Mouse (Mus musculus): ENCODE measurements around the gene Zdhhc14. TPM values are rescaled to one million over a fixed set of nuclear protein-coding genes. Genes with fewer than 3 reads are reported as not detected.

Gene Zdhhc14
- polyA plus RNA-seq, 1 experiment = 2.9 TPM

GRCm38 (mm10) chr17:5653981-5654380 lies 161.6 kb downstream of the Zdhhc14 start:
- Histone ChIP-seq H3K36me3 (ENCODE audit: control insufficient read depth, insufficient read depth, low read length) (no peaks in the 10 kb centered on the region), H3K27ac (ENCODE audit: insufficient read depth, low read depth, low read length) (no peak overlapping the region), H3K4me3 (ENCODE audit: low read depth, low read length) (no peak overlapping the region), H3K27me3 (ENCODE audit: control insufficient read depth, insufficient read depth, low read length) (no peaks in the 10 kb centered on the region), H3K4me1 (ENCODE audit: control insufficient read depth, insufficient read depth, insufficient read length, low read length) (no peaks in the 10 kb centered on the region)
- TF ChIP-seq POLR2A (IDR thresholded peaks at IDR 0.05; ENCODE audit: low read depth, low read length) (no peak), CTCF (IDR thresholded peaks at IDR 0.05; ENCODE audit: extremely low read depth, insufficient read length, insufficient replicate concordance, low read depth, low read length) (no peak)
- WGBS = 82% methylated on average over 9 of the region's 9 CpGs

- WGBS = 91% methylated on average over 4 of the region's 4 CpGs
- Histone ChIP-seq H3K27ac (ENCODE audit: insufficient read depth, low read depth, low read length) (no peak overlapping the region), H3K27me3 (ENCODE audit: control insufficient read depth, insufficient read depth, low read length) (no peaks in the 10 kb centered on the region), H3K36me3 (ENCODE audit: control insufficient read depth, insufficient read depth, low read length) (no peaks in the 10 kb centered on the region), H3K4me1 (ENCODE audit: control insufficient read depth, insufficient read depth, insufficient read length, low read length) (no peaks in the 10 kb centered on the region), H3K4me3 (ENCODE audit: low read depth, low read length) (no peak overlapping the region)
- TF ChIP-seq CTCF (IDR thresholded peaks at IDR 0.05; ENCODE audit: extremely low read depth, insufficient read length, insufficient replicate concordance, low read depth, low read length) (no peak), POLR2A (IDR thresholded peaks at IDR 0.05; ENCODE audit: low read depth, low read length) (no peak)
Observed at GRCm38 (mm10) chr17:5655536-5655935, 163.2 kb downstream of the Zdhhc14 start.

- Histone ChIP-seq H3K36me3 (ENCODE audit: control insufficient read depth, insufficient read depth, low read length) (no peaks in the 10 kb centered on the region), H3K27ac (ENCODE audit: insufficient read depth, low read depth, low read length) (no peak overlapping the region), H3K4me1 (ENCODE audit: control insufficient read depth, insufficient read depth, insufficient read length, low read length) (no peaks in the 10 kb centered on the region), H3K27me3 (ENCODE audit: control insufficient read depth, insufficient read depth, low read length) (no peaks in the 10 kb centered on the region), H3K4me3 (ENCODE audit: low read depth, low read length) (no peak overlapping the region)
- TF ChIP-seq POLR2A (IDR thresholded peaks at IDR 0.05; ENCODE audit: low read depth, low read length) = no peak
- TF ChIP-seq CTCF (IDR thresholded peaks at IDR 0.05; ENCODE audit: extremely low read depth, insufficient read length, insufficient replicate concordance, low read depth, low read length) = no peak
- WGBS = 78% methylated on average over 8 of the region's 8 CpGs
Observed at GRCm38 (mm10) chr17:5660317-5661080, 168.1 kb downstream of the Zdhhc14 start.

- H3K4me1 ChIP-seq (ENCODE audit: control insufficient read depth, insufficient read depth, insufficient read length, low read length) = no peaks in the 10 kb centered on the region
- 77% methylated on average over 8 of the region's 8 CpGs for WGBS
- H3K27ac ChIP-seq (ENCODE audit: insufficient read depth, low read depth, low read length) = no peak overlapping the region
- no peak overlapping the region for H3K4me3 ChIP-seq (ENCODE audit: low read depth, low read length)
- TF ChIP-seq CTCF (IDR thresholded peaks at IDR 0.05; ENCODE audit: extremely low read depth, insufficient read length, insufficient replicate concordance, low read depth, low read length) = no peak
- no peaks in the 10 kb centered on the region for H3K36me3 ChIP-seq (ENCODE audit: control insufficient read depth, insufficient read depth, low read length)
- H3K27me3 ChIP-seq (ENCODE audit: control insufficient read depth, insufficient read depth, low read length) = no peaks in the 10 kb centered on the region
Observed at GRCm38 (mm10) chr17:5666652-5667051, 174.3 kb downstream of the Zdhhc14 start.

- Histone ChIP-seq H3K4me3 (ENCODE audit: low read depth, low read length) (no peak overlapping the region), H3K36me3 (ENCODE audit: control insufficient read depth, insufficient read depth, low read length) (no peaks in the 10 kb centered on the region), H3K27ac (ENCODE audit: insufficient read depth, low read depth, low read length) (no peak overlapping the region), H3K27me3 (ENCODE audit: control insufficient read depth, insufficient read depth, low read length) (no peaks in the 10 kb centered on the region), H3K4me1 (ENCODE audit: control insufficient read depth, insufficient read depth, insufficient read length, low read length) (no peaks in the 10 kb centered on the region)
- TF ChIP-seq POLR2A (IDR thresholded peaks at IDR 0.05; ENCODE audit: low read depth, low read length) (no peak), CTCF (IDR thresholded peaks at IDR 0.05; ENCODE audit: extremely low read depth, insufficient read length, insufficient replicate concordance, low read depth, low read length) (no peak)
- 47% methylated on average over 3 of the region's 3 CpGs for WGBS
Observed at GRCm38 (mm10) chr17:5668456-5668855, 176.1 kb downstream of the Zdhhc14 start.

GRCm38 (mm10) chr17:5668981-5669380 lies 176.6 kb downstream of the Zdhhc14 start:
- 77% methylated on average over 7 of the region's 7 CpGs for WGBS
- H3K4me3 ChIP-seq (ENCODE audit: low read depth, low read length) = no peak overlapping the region
- no peak overlapping the region for H3K27ac ChIP-seq (ENCODE audit: insufficient read depth, low read depth, low read length)
- no peaks in the 10 kb centered on the region for H3K4me1 ChIP-seq (ENCODE audit: control insufficient read depth, insufficient read depth, insufficient read length, low read length)
- TF ChIP-seq CTCF (IDR thresholded peaks at IDR 0.05; ENCODE audit: extremely low read depth, insufficient read length, insufficient replicate concordance, low read depth, low read length) (no peak), POLR2A (IDR thresholded peaks at IDR 0.05; ENCODE audit: low read depth, low read length) (no peak)
- H3K36me3 ChIP-seq (ENCODE audit: control insufficient read depth, insufficient read depth, low read length) = no peaks in the 10 kb centered on the region
- H3K27me3 ChIP-seq (ENCODE audit: control insufficient read depth, insufficient read depth, low read length) = no peaks in the 10 kb centered on the region

GRCm38 (mm10) chr17:5675951-5676350 lies 183.6 kb downstream of the Zdhhc14 start:
- H3K4me3 ChIP-seq (ENCODE audit: low read depth, low read length) = no peak overlapping the region
- WGBS = 73% methylated on average over 8 of the region's 8 CpGs
- H3K27ac ChIP-seq (ENCODE audit: insufficient read depth, low read depth, low read length) = no peak overlapping the region
- TF ChIP-seq CTCF (IDR thresholded peaks at IDR 0.05; ENCODE audit: extremely low read depth, insufficient read length, insufficient replicate concordance, low read depth, low read length) = no peak
- TF ChIP-seq POLR2A (IDR thresholded peaks at IDR 0.05; ENCODE audit: low read depth, low read length) = no peak
- H3K4me1 ChIP-seq (ENCODE audit: control insufficient read depth, insufficient read depth, insufficient read length, low read length) = no peaks in the 10 kb centered on the region
- no peaks in the 10 kb centered on the region for H3K36me3 ChIP-seq (ENCODE audit: control insufficient read depth, insufficient read depth, low read length)
- H3K27me3 ChIP-seq (ENCODE audit: control insufficient read depth, insufficient read depth, low read length) = no peaks in the 10 kb centered on the region

Measured in small intestine, adult 2 months (tissue).